Mouse (Mus musculus) midbrain, embryonic 10.5 days (tissue): Measurements from ENCODE around the gene Specc1l. TPM values are rescaled to one million over a fixed set of nuclear protein-coding genes. Genes with fewer than 3 reads are reported as not detected.
"Not testable (repeated sequence)": the region's sequence is repeated elsewhere in the genome, so short reads cannot be mapped to it uniquely, and the experiment has no call there.

Experiments
- DNase-seq: peaks from one replicate; pipeline ENCODE4 v3.0.0-alpha.2; 2017; ENCODE audit warnings: low spot score
- H3K27ac ChIP-seq: fragments of 300-500 bp; sonication (generic); replicated peaks from 2 replicates; pipeline ENCODE4 v1.5.1; 2016; ENCODE audit warnings: mild to moderate bottlenecking
- H3K27me3 ChIP-seq: fragments of 300-500 bp; sonication (generic); 2 replicates; pipeline ENCODE4 v1.6.1; 2016; ENCODE audit warnings: low read depth, mild to moderate bottlenecking; ENCODE audit not compliant: poor library complexity, severe bottlenecking
- H3K36me3 ChIP-seq: fragments of 300-500 bp; sonication (generic); 2 replicates; pipeline ENCODE4 v1.6.1; 2016; ENCODE audit warnings: mild to moderate bottlenecking, moderate library complexity
- H3K4me1 ChIP-seq: fragments of 300-500 bp; sonication (generic); 2 replicates; pipeline ENCODE4 v1.6.1; 2016
- H3K4me3 ChIP-seq: fragments of 300-500 bp; sonication (generic); 2 replicates; pipeline ENCODE4 v1.5.1; 2016; ENCODE audit warnings: mild to moderate bottlenecking, moderate library complexity
- H3K9me3 ChIP-seq: fragments of 300-500 bp; sonication (generic); replicated peaks from 2 replicates; pipeline ENCODE4 v1.6.1; 2016; ENCODE audit warnings: mild to moderate bottlenecking
- WGBS: fragments of 180-500 bp; shearing (Covaris S2); methylation state at CpG from one replicate; pipeline ENCODE4 v1.1.7; 2016; 5-methylcytosine and 5-hydroxymethylcytosine counted together
- polyA plus RNA-seq: library from polyadenylated mRNA; unstranded; fragments of >200 nt; fragmentation: Nextera tagmentation; extraction: Ambion mirVana; gene quantifications from 2 replicates; pipeline ENCODE4 v1.2.1, GENCODE M21; 2016

Specc1l gene
- polyA plus RNA-seq, 1 experiment from 2014 or later = 34.9 TPM

- not testable (repeated sequence) for H3K27me3 ChIP-seq, DNase-seq, H3K4me1 ChIP-seq, H3K4me3 ChIP-seq, H3K36me3 ChIP-seq, H3K9me3 ChIP-seq
- WGBS = 75% methylated on average over 9 of the region's 9 CpGs
- 0 out of 2 replicates have a peak overlapping the region, but pooled peaks have one; percentile 33 for H3K27ac ChIP-seq
These were observed 142.0 kb downstream of the Specc1l start for GRCm38 (mm10) chr10:75353838-75354241.

- H3K27me3 ChIP-seq = no peaks in the 10 kb centered on the region
- H3K4me3 ChIP-seq = no peak overlapping the region
- no peaks in the 10 kb centered on the region for H3K9me3 ChIP-seq
- DNase-seq = no peak
- no peaks in the 10 kb centered on the region for H3K4me1 ChIP-seq
- no peaks in the 10 kb centered on the region for H3K36me3 ChIP-seq
- H3K27ac ChIP-seq = no peak overlapping the region
- 89% methylated on average over 4 of the region's 4 CpGs for WGBS
These were observed 143.5 kb downstream of the Specc1l start for GRCm38 (mm10) chr10:75355341-75355740.

Other genes with a start within 250 kb of the Specc1l start
- gene Gnaz, start 244.9 kb upstream of the Specc1l start, polyA plus RNA-seq = 7.6 and 10.9 TPM in 2 replicates
- gene Rsph14, start 179.5 kb upstream of the Specc1l start, polyA plus RNA-seq = not detected in 2 replicates
- gene Rab36, start 175.0 kb upstream of the Specc1l start, polyA plus RNA-seq = 9.9 and 10.4 TPM in 2 replicates
- gene Bcr, start 151.5 kb upstream of the Specc1l start, polyA plus RNA-seq = 5.1 and 6.9 TPM in 2 replicates
- gene Adora2a, start 104.8 kb downstream of the Specc1l start, polyA plus RNA-seq = 1.5 and 2.1 TPM in 2 replicates
- gene Upb1, start 189.0 kb downstream of the Specc1l start, polyA plus RNA-seq = not detected in 2 replicates